Mouse (Mus musculus): ENCODE data around the gene Fmnl2.

The Fmnl2 gene

DNA sequence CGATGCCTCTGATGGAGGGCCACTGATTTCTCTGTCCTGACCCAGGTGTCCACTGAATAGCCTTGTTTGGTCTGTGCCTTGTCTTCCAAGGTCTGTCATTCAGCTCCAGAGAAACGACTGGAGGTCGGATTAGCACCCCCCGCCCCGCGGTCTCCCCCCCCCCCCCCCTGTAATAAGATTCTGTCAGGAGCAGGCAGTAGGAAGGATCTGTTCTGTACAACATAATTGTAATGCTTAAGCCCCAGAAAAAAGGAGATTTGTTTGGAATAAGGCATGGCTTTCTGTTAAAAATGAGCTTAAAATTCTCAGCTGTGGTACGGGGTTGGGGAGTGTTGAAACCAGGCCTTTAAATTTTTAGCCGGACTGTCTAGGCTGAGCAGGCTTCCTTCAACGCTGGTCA, 181.1 kb downstream of the Fmnl2 start:
- DNase-seq (ENCODE audit: low read depth, low spot score) = no peak

DNA sequence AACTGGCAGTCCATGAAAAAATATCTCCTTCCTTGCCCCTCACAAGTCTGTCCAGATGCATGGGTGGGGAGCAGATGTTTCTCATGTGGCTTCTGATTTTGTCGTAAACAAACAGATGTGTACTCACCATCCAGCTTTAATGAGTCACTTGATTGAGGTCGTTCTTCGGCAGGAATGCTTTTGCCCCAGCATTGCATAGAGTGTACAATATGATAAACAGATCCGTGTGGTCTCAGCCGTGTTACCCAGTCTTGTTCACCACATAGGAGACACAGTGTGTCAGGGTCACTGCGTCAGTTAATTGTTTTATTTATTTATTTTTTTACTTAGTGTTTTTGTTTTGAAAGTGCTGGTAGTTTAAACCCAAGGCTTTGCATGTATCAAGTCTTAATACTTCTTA, 189.4 kb downstream of the Fmnl2 start:
- no peak for DNase-seq (ENCODE audit: low read depth, low spot score)

DNA sequence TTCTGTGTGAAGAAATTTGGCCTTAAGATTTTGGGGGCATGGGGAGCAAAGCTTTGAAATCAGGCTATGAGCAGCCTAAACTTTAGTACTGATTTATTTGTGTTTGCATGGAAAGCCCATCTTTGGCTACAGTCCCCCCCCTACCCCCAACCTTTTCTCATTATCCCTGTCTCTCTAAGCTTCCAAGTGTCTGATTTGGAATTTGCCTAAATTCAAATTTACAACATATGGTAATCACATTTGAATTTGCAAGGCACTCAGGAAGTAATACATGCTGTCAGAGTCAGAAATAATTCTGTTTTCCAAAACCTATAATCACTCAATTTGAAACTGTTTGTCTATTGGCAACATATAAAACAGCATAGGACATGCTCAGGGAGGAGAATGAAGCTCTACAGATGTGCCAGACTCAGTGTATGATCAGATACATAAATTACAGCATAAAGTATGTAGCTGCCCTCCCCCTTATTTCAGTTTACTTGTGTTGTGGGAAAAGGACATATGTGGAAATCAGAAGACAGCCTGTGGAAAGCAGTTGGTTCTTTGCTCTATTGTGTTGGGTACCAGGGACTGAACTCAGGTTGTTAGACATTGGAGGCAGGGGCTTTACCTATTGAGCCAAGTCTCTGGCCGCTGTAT, 190.2 kb downstream of the Fmnl2 start:
- DNase-seq (ENCODE audit: low read depth, low spot score) = no peak

DNA sequence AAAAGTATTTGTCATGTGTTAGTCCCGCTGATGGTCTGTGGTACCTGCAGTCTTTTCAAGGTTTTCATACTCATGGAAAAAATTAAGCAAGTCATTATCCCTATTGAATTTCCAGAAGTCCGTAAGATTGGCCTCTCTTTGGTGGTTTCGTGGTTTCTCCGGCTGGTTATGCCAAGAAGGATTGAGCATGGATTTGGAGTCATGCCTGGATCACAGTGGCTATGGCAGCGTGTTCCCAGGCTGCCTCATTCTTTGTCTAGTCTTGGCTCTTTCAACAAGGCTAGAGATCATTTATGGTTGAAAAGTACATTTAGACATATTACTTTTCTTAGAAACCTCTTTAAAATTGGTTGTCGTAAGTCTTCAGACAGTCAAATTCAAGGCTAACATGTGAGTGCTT, 192.7 kb downstream of the Fmnl2 start:
- DNase-seq (ENCODE audit: low read depth, low spot score) = no peak

DNA sequence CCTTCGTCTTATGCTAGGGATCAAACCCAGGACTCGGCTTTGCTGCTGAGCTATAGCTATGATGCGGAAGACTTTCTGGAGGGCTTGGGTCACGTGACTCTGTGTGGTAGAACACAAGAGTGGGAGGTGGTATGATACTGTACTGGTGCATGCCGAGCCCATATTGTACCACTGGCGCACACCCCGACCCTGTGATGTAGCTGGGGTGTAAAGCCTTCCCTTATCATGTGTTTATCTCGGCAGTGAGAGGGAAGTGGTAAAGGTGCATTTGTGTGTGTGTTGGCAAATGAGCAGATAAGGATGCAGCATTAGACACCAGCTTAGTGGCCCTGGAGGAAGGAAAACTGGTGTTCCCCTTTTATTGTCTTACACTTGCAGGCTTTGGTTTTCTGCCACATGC, 193.8 kb downstream of the Fmnl2 start:
- no peak for DNase-seq (ENCODE audit: low read depth, low spot score)

DNA sequence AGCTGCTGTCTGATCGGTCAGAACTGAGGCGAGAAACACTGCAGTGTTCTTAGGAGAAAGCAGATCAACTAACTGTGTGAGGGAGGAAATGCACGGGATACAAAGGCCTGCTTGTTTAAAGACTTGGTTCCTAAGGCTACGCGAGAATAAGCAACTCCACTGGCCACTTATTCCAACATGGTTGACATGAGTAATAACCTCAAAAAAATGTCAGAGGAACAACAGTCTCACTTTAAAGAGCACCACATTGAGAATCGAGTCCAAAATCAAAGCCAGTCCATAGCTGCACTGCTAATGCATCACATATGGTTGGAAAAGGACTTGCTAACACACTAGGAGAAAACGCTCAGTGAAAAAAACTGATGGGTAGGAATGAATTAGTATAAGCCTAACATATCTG, 196.1 kb downstream of the Fmnl2 start:
- DNase-seq (ENCODE audit: low read depth, low spot score) = no peak

DNA sequence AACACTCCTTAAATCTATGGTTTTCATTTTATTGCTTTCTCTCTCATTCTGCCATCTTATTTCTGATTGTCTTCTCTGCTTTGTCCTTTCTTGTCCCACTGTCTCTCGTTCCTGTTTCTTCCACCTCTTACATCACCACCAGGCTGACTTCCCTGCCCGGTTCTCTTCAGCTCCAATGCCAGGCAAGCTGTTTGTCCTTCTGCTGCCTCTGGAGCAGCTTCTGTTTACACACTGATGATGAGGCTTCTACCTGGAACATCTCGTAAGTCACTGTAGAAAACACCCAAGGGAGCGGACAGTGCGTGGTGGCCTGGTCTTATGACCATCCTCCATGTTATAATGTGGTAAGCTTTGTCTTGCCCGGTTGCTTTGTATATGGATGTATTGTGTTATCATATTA, 198.9 kb downstream of the Fmnl2 start:
- DNase-seq (ENCODE audit: low read depth, low spot score) = no peak

DNA sequence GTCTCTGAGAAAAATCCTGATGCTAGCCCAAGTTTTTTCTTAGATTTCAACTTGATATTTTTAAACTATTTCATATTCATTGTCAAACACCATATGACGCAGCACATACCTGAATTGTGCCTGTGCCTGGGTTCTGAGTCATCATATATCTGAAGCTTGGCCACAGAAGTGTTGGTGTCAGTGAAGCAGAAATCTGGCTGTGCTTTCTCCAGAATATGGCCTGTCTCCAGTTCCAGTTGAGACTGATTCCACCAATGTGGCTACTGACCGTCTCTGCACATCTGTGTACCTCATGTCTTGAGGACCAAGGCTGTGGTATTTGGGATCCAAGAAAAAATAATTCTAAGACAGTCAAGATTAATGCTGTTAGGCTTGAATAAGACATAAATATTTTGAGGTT, 199.6 kb downstream of the Fmnl2 start:
- no peak for DNase-seq (ENCODE audit: low read depth, low spot score)

DNA sequence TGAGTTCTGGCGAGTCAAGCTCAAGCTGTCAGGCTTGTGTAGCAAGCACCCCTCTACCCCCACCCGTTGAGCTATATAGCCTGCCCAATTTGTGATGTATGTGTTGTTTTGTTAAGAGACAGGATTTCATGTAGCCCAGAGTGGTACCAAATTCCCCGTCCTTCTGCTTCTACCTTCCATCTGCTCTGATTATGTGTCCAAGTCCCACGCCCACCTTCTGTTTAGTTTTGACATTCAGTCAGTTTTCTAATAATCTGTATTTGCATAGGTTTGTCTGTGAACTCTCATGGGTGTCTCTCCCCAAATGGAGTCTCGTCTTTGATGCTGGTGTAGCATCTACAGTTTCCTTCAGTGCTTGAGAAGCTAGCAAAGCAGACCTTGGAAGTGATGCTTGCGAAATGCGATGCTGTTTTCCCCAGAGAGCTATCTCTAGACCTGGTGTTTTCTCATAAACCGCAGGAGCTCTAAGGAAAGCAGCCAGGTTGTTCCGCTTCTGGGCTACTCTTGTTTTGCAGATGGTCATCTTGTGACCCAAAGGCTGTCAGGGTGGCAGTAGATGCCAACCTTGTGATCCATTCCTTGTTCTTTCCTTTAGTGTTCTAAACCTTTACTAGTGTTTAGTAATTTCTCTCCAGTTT, 203.8 kb downstream of the Fmnl2 start:
- no peak for DNase-seq (ENCODE audit: low read depth, low spot score)

DNA sequence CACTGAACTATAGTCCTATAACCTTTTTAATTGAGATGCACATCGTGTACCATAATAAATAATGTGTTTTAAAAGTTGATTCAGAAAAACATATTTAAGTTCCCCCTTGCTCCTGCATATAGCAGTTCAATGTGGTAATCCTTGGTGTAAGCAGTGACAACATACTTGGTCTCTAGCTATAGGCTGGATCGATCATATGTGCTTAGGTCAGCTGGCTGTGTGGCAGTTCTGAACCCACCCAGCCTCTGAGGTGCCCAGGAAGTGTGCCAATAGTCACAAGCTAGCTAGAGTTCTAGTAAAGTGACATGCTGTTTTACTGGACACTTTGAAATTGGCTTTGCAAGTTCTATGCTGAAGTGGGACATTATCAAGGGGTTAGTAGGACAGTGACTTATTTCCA, 209.3 kb downstream of the Fmnl2 start:
- no peak for DNase-seq (ENCODE audit: low read depth, low spot score)

DNA sequence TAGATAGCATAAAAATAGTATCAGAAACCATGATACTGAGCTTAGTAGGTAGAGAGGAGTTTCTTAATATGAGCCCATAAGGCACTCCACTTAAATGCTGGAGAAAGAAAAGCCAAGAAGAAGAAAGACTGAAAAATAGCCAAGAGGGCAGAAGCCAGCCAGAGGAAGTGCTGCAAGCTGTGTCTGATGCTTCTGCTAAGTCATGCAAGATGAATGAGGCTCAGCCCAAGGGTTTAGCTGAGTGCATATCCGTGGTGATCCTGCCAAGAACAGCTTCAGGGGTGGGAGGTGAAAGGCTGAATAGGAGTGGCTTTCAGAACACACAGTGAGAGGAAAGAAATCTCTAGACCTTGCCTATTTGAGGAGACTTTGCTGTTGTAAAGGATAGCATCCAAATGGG, 212.9 kb downstream of the Fmnl2 start:
- no peak for DNase-seq (ENCODE audit: low read depth, low spot score)

DNA sequence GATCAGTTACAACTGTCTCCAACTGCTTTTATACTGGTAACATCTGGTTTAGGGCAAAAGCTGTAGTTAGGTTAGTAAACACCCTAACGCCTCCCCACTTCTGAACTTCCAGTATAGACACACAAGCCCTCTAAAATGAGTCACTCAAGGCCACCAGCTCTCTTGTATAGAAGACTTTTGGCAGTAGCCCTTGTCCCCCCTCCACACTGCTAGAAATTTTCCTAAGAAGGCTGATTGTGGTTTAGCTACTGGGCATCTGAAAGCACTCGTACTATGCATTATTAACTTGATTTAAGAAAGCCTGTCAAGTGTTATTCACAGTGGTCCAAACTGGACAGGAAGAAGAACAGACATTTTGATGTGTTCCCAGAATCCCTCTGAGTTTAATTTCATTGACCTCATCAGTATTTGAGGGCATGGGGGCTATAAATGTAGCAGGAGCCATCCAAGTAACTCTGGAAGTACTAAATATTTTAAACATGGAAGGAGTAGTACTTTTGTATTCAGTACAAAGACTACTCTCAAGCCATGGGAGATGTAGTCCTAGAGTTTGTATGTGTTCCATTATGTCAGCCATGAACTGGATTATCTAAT, 222.1 kb downstream of the Fmnl2 start:
- DNase-seq (ENCODE audit: low read depth, low spot score) = no peak

DNA sequence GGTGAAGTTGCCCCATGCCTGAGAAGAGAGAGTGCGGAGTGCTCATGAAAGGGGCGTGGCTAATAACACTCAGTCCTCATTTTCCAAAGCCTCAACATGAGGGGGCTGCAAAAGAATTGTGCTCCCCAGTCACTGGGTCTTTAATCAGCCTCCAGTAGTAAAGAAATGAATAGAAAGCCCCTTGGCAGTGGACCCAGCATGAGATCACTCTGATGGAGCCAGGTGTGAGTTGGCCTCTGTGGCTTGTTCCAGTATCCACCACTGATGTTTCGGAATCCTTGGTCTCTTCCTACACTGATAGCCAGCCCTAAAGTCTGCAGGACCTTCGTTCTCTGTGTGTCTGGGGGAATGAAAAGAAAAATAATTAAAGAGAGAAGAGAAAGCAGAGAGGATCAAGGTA, 224.4 kb downstream of the Fmnl2 start:
- no peak for DNase-seq (ENCODE audit: low read depth, low spot score)

DNA sequence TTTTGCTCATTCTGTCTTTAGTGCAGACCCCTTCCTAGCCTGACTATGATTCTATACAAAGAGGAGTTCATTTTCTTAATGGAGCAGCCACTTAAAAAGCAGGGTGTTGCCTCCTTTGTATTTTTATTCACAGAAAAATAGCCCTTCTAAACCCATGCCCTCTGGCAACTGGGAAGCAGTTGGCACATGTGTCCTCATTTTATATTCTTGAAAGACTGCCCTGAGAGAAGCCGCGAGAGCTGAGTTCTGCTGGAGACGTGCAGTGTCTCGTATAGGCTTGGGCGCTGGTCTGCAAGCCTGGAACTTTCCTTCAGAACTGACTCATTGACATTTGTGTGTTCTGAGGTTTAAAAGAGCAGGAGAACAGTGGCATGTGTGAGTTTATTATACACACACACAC, 224.8 kb downstream of the Fmnl2 start:
- no peak for DNase-seq (ENCODE audit: low read depth, low spot score)

DNA sequence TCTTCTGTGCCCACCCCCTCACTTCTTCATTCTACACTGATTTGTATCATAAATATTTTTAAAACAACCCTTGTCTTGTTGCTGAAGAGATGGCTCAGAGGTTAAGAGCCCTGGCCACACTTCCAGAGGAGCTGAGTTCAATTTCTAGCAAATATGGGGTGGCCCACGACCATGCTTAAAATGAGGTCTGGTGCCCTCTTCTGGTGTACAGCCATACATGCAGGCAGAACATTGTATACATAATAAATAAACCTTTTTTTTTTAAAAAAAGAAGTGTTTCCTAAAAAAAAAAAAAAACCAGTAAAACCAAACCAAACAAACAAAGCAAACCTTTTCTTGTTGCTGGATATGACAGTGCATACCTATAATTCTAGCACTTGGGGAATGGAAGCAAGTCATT, 225.6 kb downstream of the Fmnl2 start:
- no peak for DNase-seq (ENCODE audit: low read depth, low spot score)

DNA sequence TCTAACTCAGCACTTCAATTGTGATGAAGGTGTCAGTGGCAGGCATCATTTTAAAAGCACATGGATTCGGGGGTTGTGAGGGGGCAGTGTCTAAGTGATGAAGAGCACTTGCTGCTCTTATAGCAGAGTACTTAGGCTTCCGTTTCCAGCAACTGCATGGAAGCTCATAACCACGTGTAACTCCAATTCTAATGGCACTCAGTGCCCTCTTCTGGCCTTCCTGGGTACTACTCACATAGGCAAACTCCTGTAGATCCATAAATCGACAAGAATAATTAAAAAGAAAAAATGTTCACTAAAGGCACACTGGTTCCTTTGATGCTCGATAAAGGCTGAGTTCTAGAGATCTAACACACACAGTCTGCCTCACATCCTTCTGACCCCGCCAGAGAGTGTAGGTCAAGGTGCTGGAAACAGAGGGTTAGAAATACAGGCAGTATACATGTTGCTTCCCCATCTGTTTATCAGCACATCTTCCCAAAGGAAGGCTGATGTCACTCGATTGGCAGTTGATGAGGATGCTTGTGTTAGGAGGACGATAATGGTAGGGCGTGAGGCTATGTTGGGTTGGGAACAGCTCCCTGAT, 228.1 kb downstream of the Fmnl2 start:
- no peak for DNase-seq (ENCODE audit: low read depth, low spot score)

DNA sequence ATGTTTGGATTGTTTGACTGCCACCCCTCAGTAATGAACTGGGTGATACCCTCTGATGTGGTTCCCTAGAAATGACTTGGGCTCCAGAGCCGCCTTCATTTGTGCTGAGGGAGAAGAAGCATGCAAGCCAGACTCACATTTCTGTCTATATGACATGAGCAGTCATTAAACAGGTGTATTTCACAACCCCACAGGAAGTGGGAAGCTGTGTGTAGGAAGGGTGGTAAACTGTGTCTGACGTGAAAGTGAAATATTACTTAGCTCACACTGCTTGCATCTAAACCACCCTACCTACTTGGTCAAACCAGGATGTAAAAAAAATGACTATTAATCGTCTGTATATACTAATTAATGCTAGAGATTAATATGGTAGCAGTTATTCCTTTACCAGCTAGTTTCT, 231.1 kb downstream of the Fmnl2 start:
- DNase-seq (ENCODE audit: low read depth, low spot score) = no peak

DNA sequence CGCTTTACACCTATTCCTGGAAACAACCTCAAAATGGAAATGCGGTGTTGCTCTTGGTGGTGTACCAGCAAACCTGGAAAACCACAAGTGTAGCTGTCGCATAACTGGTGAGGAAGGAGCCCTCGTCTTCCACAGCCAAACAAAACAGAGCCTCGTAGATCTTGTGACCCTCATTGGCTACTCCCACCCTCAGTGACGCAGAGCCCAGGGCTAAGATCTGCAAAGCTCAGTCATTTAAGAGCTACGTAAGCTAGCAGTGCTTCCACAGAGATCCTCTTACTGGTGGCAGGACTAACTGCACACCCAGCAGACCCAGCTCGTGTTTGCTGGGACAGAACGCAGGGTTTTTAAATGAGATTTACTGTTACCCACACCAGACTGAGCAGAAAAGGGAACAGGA, 237.4 kb downstream of the Fmnl2 start:
- DNase-seq (ENCODE audit: low read depth, low spot score) = no peak

DNA sequence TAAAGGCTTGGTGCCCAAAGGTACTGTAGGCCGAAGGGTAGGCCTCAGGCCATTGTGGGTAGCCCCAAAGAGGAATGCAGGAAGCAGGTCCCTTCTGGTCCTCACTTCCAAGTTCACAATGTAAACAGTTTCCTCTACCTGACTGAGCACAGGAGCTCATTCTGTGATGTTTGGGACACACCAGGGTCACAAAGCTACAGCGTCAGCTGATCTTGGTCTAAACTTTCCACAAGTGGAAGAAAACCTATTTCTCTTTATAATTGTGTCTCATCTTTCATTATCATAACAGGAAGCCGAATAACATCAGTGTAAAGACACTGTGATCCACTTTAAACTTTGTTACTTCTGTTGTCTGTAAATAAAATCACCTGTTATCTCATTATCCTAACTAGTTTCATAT, 237.8 kb downstream of the Fmnl2 start:
- DNase-seq (ENCODE audit: low read depth, low spot score) = no peak

DNA sequence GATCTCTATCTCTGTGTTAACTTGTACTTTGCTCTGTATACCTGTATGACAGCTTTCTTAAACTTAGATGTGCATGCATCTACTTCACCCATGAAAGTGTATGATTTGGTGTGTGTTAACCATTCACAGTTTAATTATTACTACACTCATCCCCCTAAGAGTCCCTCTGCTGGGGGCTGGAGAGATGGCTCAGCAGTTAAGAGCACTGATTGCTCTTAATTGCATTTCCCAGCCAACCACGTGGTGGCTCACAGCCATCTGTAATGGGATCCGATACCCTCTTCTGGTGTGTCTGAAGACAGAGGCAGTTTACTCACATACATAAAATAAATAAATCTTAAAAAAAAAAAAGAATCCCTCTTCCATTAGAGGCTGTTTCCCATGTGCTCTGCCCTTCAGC, 242.4 kb downstream of the Fmnl2 start:
- no peak for DNase-seq (ENCODE audit: low read depth, low spot score)

DNA sequence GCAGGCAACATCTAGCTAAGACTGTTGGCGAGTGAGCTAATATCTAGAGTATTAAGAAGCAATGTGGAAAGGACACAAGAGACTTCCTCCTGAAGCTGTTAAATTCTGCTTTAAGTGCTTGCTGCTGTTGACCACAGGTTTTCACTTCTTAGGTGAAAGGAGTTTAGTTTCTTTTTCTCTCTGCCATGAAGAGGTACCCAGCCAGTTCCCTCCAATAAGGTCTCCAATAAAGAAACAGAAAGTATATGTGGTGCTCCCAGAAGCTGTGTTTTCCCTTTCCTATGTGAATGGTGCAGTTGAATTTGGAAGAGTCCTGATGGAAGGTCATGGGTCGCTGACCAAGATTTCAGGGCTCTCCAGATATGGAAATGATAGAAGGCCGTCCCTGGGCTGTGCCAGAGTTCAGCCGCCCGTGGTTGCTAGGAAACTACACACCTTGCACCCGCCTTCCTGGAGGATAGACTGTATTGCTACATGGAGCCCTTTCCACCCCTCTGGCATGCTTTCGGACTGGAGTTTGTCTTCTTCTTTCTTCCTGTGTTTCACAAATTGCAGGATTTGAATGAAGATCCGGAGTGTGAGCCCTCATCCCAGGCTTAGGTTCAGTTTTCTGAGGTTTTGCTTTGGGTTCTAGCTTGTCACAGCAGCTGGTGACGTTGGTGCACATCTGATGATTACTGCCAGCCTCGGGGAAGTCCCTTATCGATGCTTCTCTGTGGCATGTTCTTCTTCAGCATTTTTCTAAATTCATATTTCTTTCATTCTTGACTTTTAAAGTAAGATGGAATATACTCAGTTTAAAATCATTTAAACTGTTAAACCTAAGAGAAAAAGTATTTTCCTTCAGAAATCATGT, 244.5 kb downstream of the Fmnl2 start:
- no peak for DNase-seq (ENCODE audit: low read depth, low spot score)

DNA sequence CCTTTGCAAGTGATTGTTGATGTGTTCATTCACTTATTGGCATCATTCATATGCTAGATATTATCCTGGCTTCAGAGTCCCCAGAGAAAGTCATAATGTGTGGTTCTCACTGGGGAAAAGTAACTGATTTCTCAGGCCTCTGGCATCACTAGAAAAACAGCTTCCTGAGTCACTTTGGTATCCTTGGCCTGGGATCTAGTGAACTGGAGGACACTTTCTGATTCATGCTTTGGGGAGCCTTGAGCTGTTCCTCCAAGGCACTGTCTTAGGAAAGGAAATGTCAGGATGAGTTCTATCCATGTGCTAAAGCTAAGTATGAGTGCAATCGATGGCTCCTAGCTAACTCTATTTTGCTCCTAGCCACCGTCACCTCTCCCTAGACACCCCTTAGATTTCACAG, 245.2 kb downstream of the Fmnl2 start:
- no peak for DNase-seq (ENCODE audit: low read depth, low spot score)

All from c-Kit-negative CD71-positive TER-119-positive erythroid progenitor cells, embryonic 14.5 days (primary cell).